Mouse (Mus musculus) CH12.LX (cell line): ENCODE measurements around the gene Sim2. TPM values are rescaled to one million over a fixed set of nuclear protein-coding genes. Genes with fewer than 3 reads are reported as not detected.

Source experiments
- DNase-seq: peaks from one replicate; pipeline ENCODE4 v3.0.0-alpha.2; 2013; ENCODE audit errors: extremely low read depth
- H3K27ac ChIP-seq: 2 replicates; pipeline ENCODE4 v1.5.1; 2012; ENCODE audit warnings: low read depth, mild to moderate bottlenecking, control low read depth, moderate library complexity; ENCODE audit not compliant: insufficient read depth
- H3K27me3 ChIP-seq: replicated peaks from 2 replicates; pipeline ENCODE3; 2012; ENCODE audit warnings: inconsistent platforms
- H3K36me3 ChIP-seq, 2 experiments: replicated peaks in 1 of 2; 2 replicates each; pipeline versions ENCODE3 to v1.6.1; 2012; ENCODE audit warnings: inconsistent platforms in 1 of 2, low read length in 1 of 2, mild to moderate bottlenecking in 1 of 2, mixed read lengths in 1 of 2, moderate library complexity in 1 of 2; ENCODE audit not compliant: control insufficient read depth in 1 of 2, insufficient read depth in 1 of 2
- H3K4me1 ChIP-seq, 2 experiments: 2 replicates each; pipeline ENCODE4 v1.6.1; 2012; ENCODE audit warnings: inconsistent platforms in 1 of 2, moderate library complexity in 1 of 2; ENCODE audit not compliant: insufficient read depth in 2 of 2, control insufficient read depth in 1 of 2
- H3K4me2 ChIP-seq: 2 replicates; pipeline ENCODE4 v1.6.1; 2012; ENCODE audit warnings: low read depth, mild to moderate bottlenecking, control low read depth; ENCODE audit not compliant: poor library complexity, insufficient read depth, severe bottlenecking
- H3K4me3 ChIP-seq, 3 experiments: fragments of 150-350 bp in 1 of 3; sonication (generic) in 1 of 3; replicated peaks in 1 of 3; 2 replicates each; pipeline versions ENCODE3 to v1.5.1; 2011 to 2012; ENCODE audit warnings: low read depth in 2 of 3, low read length in 2 of 3, mild to moderate bottlenecking in 2 of 3, moderate library complexity in 2 of 3, control low read depth in 1 of 3, improper control_type of control experiment in 1 of 3, inconsistent platforms in 1 of 3, mixed read lengths in 1 of 3; ENCODE audit not compliant: poor library complexity in 1 of 3
- H3K79me2 ChIP-seq: replicated peaks from 2 replicates; pipeline ENCODE4 v1.6.1; 2012; ENCODE audit warnings: mild to moderate bottlenecking, moderate library complexity; ENCODE audit not compliant: control insufficient read depth, poor library complexity, insufficient read depth, severe bottlenecking; ENCODE audit errors: extremely low read depth
- H3K9ac ChIP-seq: 2 replicates; pipeline ENCODE4 v1.6.1; 2012; ENCODE audit warnings: low read depth, mild to moderate bottlenecking, control low read depth, moderate library complexity; ENCODE audit not compliant: insufficient read depth
- H3K9me3 ChIP-seq: replicated peaks from 2 replicates; pipeline ENCODE3; 2012; ENCODE audit warnings: low read length, inconsistent platforms, mixed read lengths
- CHD2 ChIP-seq: IDR thresholded peaks from 2 replicates; pipeline ENCODE4 v1.6.1; 2011; ENCODE audit warnings: low read length, improper control_type of control experiment
- CTCF ChIP-seq, 2 experiments: IDR thresholded peaks in 1 of 2; conservative IDR thresholded peaks in 1 of 2; 2 replicates each; pipeline ENCODE4 v1.5.1; 2011 to 2012; ENCODE audit warnings: low read depth in 2 of 2, low read length in 2 of 2, improper control_type of control experiment in 1 of 2, inconsistent platforms in 1 of 2, mild to moderate bottlenecking in 1 of 2, moderate library complexity in 1 of 2
- ELF1 ChIP-seq: IDR thresholded peaks from 2 replicates; pipeline ENCODE4 v1.6.1; 2014; ENCODE audit warnings: low read depth, mild to moderate bottlenecking, inconsistent platforms, low read length, improper control_type of control experiment
- GABPA ChIP-seq: IDR thresholded peaks from 2 replicates; pipeline ENCODE4 v1.6.1; 2012; ENCODE audit warnings: low read depth, low read length, improper control_type of control experiment, inconsistent platforms; ENCODE audit not compliant: insufficient replicate concordance
- IRF4 ChIP-seq: IDR thresholded peaks from 2 replicates; pipeline ENCODE4 v1.6.1; 2014; ENCODE audit warnings: low read depth, mild to moderate bottlenecking, inconsistent platforms, low read length, improper control_type of control experiment
- MYC ChIP-seq: IDR thresholded peaks from 2 replicates; pipeline ENCODE4 v1.6.1; 2011; ENCODE audit warnings: low read depth, mild to moderate bottlenecking, improper control_type of control experiment, low read length
- NELFE ChIP-seq: IDR thresholded peaks from 2 replicates; pipeline ENCODE4 v1.6.1; 2011; ENCODE audit warnings: low read depth, low read length, improper control_type of control experiment
- PAX5 ChIP-seq: IDR thresholded peaks from 2 replicates; pipeline ENCODE4 v1.6.1; 2012; ENCODE audit warnings: low read length, inconsistent platforms, mixed read lengths
- POLR2A ChIP-seq: IDR thresholded peaks from 2 replicates; pipeline ENCODE4 v1.6.1; 2011; ENCODE audit warnings: low read depth, mild to moderate bottlenecking, improper control_type of control experiment, low read length
- POLR2AphosphoS2 ChIP-seq: IDR thresholded peaks from 2 replicates; pipeline ENCODE4 v1.6.1; 2011; ENCODE audit warnings: low read depth, low read length, improper control_type of control experiment
- RAD21 ChIP-seq: IDR thresholded peaks from 2 replicates; pipeline ENCODE4 v1.6.1; 2011; ENCODE audit warnings: low read depth, mild to moderate bottlenecking, low read length, improper control_type of control experiment, moderate library complexity
- SMC3 ChIP-seq: IDR thresholded peaks from 2 replicates; pipeline ENCODE4 v1.6.1; 2011; ENCODE audit warnings: low read depth, low read length, improper control_type of control experiment
- TCF12 ChIP-seq: IDR thresholded peaks from 2 replicates; pipeline ENCODE4 v1.6.1; 2014; ENCODE audit warnings: low read depth, mild to moderate bottlenecking, inconsistent platforms, low read length, improper control_type of control experiment
- UBTF ChIP-seq: IDR thresholded peaks from 2 replicates; pipeline ENCODE4 v1.6.1; 2012; ENCODE audit warnings: low read depth, mild to moderate bottlenecking, inconsistent platforms, low read length, improper control_type of control experiment, moderate library complexity
- USF1 ChIP-seq: IDR thresholded peaks from 2 replicates; pipeline ENCODE4 v1.6.1; 2014; ENCODE audit warnings: low read depth, mild to moderate bottlenecking, inconsistent platforms, low read length, improper control_type of control experiment
- ZNF384 ChIP-seq: IDR thresholded peaks from 2 replicates; pipeline ENCODE4 v1.6.1; 2012; ENCODE audit warnings: low read depth, low read length, improper control_type of control experiment, inconsistent platforms
- dilution Hi-C: fragments of 300-500 bp; cut with MboI; formaldehyde crosslinking; loops from 2 replicates; pipeline ENCODE4 v1.14.3; 2020; ENCODE audit warnings: low sequenced_read_pairs; ENCODE audit not compliant: extremely low pct_unique_long_range_greater_than_20kb, extremely low pct_ligation_motif_present
- in situ Hi-C: fragments of 300-500 bp; cut with MboI; formaldehyde crosslinking; loops from 3 replicates; pipeline ENCODE4 v1.14.3; 2019; ENCODE audit warnings: low sequenced_read_pairs, low pct_ligation_motif_present, low pct_unique_long_range_greater_than_20kb, mixed read lengths
- polyA plus RNA-seq: library from polyadenylated mRNA; unstranded; fragments of >175 nt; gene quantifications from 2 replicates; pipeline ENCODE4 v1.2.1, GENCODE M21; 2012; ENCODE audit warnings: low read depth; ENCODE audit not compliant: insufficient read length
- total RNA-seq, 2 experiments: library from RNA; depleted of rRNA; stranded (reverse); fragments of 300-350 nt in 1 of 2; fragments of >200 nt in 1 of 2; gene quantifications; 2 replicates each; pipeline ENCODE4 v1.2.3; 2012 to 2014

Gene Sim2
- total and polyA plus RNA-seq, 3 experiments = not detected

- dilution Hi-C loops = no loop called here
These were observed 40.9 kb upstream of the Sim2 start for GRCm38 (mm10) chr16:94043797-94044196.

GRCm38 (mm10) chr16:94044996-94045395, 39.7 kb upstream of the Sim2 start:
- H3K27me3 ChIP-seq = no peaks in the 10 kb centered on the region
- dilution Hi-C loops = no loop called here
- TF ChIP-seq RAD21 (peak; percentile 69), SMC3 (peak; percentile 61), CTCF (conservative IDR thresholded peaks at IDR 0.05 in 1 of 2, IDR thresholded peaks at IDR 0.05 in 1 of 2; ENCODE audit: low read depth in 2 of 2, low read length in 2 of 2) (peak in 1 of 2 experiments; percentile 68; a peak in 2 of 4 replicates), CHD2 (no peak), NELFE (0 out of 2 replicates have a peak, but pooled peaks have one; percentile 11)
- TF ChIP-seq, all 38 proteins: peak for 4
- no peak overlapping the region for H3K27ac ChIP-seq
- no peak overlapping the region for H3K4me3 ChIP-seq
- no peaks in the 10 kb centered on the region for H3K36me3 ChIP-seq
- peak; percentile 44 for DNase-seq
- no peak overlapping the region for H3K4me2 ChIP-seq
- H3K79me2 ChIP-seq = no peaks in the 10 kb centered on the region
- H3K9me3 ChIP-seq = no peaks in the 10 kb centered on the region
- H3K9ac ChIP-seq = no peak overlapping the region
- in situ Hi-C loops = no loop called here
- H3K4me1 ChIP-seq = peaks cover 9 to 29% of the 10 kb centered on the region in 2 experiments

More at GRCm38 (mm10) chr16:94043797-94044196, 40.9 kb upstream of the Sim2 start:
- H3K27ac ChIP-seq = no peak overlapping the region
- TF ChIP-seq POLR2A (no peak), RAD21 (no peak), POLR2AphosphoS2 (no peak), SMC3 (no peak), CTCF (conservative IDR thresholded peaks at IDR 0.05 in 1 of 2, IDR thresholded peaks at IDR 0.05 in 1 of 2; ENCODE audit: low read depth in 2 of 2, low read length in 2 of 2) (no peak), USF1 (no peak), TCF12 (no peak), UBTF (no peak)
- TF ChIP-seq, all 38 proteins: peak for 0
- peaks cover 9 to 29% of the 10 kb centered on the region in 2 experiments for H3K4me1 ChIP-seq
- in situ Hi-C loops = no loop called here
- no peaks in the 10 kb centered on the region for H3K9me3 ChIP-seq
- no peak overlapping the region for H3K4me3 ChIP-seq
- H3K9ac ChIP-seq = no peak overlapping the region
- no peak for DNase-seq
- no peak overlapping the region for H3K4me2 ChIP-seq
- no peaks in the 10 kb centered on the region for H3K27me3 ChIP-seq
- H3K79me2 ChIP-seq = no peaks in the 10 kb centered on the region
- no peaks in the 10 kb centered on the region for H3K36me3 ChIP-seq

GRCm38 (mm10) chr16:94050368-94050767, 34.4 kb upstream of the Sim2 start:
- dilution Hi-C loops = no loop called here
- peaks cover 0 to 13% of the 10 kb centered on the region in 2 experiments; a peak in 2 of 4 replicates for H3K4me1 ChIP-seq
- H3K36me3 ChIP-seq = no peaks in the 10 kb centered on the region
- no peak overlapping the region for H3K4me2 ChIP-seq
- H3K79me2 ChIP-seq = no peaks in the 10 kb centered on the region
- no peaks in the 10 kb centered on the region for H3K27me3 ChIP-seq
- H3K9me3 ChIP-seq = no peaks in the 10 kb centered on the region
- no peak overlapping the region for H3K4me3 ChIP-seq
- in situ Hi-C loops = no loop called here
- no peak overlapping the region for H3K27ac ChIP-seq
- no peak overlapping the region for H3K9ac ChIP-seq
- DNase-seq = no peak
- TF ChIP-seq IRF4 (no peak), ELF1 (no peak), MYC (no peak), GABPA (no peak), ZNF384 (no peak), PAX5 (no peak)
